Mouse (Mus musculus): ENCODE measurements at regions not wholly inside any gene's neighbourhood (a gene's known extent, or its start where the extent isn't known, plus 50 kb on each side); places are given as distances from the start of the nearest gene placed in this dataset.

DNA sequence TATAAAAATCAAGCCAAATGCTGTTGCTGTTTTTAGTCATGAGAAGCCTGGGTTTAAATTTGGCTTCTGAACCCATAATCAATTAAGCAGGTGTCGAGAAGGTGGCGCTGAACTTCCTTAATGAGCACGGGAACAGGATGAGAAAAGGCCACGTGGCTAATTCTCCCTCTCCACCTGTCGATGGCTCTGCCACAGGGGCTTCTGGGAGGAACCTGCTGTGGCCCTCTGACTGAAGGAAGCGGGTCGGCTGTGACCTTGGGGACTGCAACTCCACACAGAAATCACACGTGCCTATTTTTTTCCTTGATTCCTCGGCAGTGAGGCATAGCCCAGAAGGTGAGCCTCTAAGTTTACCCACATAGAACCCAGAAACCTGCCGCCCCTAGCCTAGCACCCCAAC lies 244.8 kb upstream of the Sulf2 start:
- DNase-seq, result no peak

DNA sequence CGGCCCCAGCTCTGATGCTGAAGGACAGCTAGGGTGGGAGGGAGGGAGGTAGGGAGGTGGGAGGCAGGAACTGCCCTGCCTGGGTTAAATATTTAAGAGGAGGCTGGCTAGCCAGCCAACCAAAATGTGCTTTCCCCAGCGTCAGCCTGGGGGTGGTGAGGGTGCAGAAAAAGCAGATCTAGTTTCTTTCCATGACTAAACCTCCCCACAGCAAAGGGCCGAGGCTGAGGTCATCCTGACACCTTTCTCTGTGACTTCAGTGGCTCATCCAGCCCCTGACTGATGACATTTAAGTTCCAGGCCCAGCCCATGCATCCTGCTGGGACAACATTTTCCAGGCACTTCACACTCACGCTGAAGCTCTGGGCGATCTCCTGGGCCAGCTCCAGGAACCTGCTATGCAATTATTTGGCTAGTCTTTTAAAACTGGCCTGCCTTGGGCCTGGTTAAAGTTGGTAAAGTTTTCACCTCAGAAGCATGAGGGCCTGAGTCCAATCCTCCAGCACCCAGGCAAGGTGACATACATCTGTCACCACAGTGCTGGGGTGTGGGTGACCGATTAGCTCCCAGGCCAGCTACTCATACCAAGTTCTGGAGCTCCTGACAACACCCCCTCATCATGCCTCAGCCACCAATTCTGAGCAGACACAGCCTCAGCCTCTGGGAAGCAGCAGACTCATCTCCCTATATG lies 243.8 kb upstream of the Sulf2 start:
- no peak for DNase-seq

DNA sequence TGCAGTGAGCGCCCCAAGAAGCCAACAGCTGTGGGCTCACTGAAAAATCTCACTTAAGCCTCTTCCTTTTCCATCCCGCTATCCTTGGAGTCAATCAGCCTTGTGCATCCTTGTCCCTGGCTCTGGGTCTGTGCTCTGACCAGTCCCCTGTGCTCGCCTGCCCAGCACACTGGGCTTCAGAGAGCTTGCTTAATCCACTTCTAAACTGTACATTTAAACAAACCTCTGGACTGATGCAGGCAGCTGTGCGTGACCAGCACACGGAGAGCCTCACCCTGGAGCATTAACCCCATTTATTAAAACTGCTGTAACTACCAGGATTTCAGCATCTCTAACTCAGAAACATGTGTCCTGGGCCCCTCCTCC lies 243.3 kb upstream of the Sulf2 start:
- DNase-seq, result no peak

DNA sequence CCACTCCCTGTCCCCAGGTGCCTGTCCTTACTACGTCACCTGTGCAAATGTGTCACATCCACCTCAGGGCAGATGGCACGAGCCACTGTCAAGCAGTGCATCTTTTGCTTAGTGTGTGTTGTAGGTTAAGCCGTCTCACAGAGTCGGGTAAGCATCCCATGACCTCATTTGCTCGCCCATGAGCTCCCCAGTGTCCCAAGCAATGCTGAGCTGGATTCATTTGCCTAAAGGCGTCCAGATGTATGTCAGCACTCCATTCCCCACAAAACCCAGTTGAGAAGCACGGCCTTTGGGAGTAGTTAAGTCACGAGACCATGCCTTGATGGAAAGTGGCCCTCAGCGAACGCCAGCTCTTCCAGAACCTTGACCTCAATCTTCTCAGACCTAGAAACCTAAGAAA lies 242.7 kb upstream of the Sulf2 start:
- DNase-seq, result no peak

DNA sequence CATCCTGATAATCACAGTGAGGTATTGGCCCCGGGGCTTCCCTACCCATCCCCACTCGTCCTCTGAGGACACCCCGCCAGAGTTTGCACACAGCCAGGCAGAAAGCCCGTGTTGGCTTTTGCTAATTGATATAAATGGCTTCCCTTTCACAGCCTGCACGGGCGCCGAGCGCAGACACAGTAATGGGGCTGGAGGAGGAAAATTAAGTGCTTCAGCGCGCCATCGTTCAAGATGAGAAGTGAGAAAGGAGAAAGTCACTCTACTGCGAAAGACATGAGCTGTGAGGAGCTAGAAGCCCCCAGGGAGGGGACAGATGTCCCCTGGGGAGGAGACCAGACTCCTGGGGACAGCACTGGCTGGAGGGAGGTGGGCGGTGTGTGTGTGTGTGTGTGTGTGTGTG lies 239.2 kb upstream of the Sulf2 start:
- DNase-seq, result no peak

DNA sequence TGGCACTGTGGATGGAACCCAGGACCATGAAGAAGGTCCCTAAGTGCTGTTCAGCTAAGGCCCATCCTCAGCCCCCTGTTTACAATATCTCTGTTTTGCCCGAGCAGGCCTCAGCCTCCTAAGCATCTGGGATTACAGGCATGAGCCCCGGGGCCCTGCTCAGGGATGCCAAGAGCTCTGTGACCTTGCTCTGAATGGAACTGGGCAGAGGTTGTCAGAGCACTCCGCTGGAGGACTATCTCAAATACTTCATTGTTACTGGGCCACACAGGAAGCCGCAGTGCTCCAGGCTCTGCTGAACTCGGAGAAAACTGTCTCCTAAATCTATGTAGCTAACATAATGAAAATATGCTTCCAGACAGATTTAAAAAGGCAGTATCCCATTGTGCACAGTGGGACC lies 235.7 kb upstream of the Sulf2 start:
- no peak for DNase-seq

DNA sequence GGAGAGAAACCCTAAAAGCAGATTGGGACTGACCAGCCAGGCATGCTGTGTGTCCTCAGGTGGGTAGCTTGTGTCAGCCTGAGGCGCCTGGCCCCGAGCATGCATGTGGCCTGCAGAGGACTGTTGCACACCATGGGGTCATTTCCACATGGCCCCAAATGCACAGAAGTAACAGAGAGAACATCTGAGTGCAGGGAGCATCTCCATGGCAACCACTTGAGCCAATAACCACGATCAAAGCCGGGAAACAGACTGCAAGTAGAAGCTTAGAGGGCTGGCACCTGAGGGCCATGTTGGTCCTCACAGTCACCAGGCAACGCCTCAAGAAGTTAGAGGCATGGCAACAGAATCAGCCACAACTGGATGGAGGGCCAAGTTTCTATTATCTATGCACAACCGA lies 232.6 kb upstream of the Sulf2 start:
- no peak for DNase-seq

DNA sequence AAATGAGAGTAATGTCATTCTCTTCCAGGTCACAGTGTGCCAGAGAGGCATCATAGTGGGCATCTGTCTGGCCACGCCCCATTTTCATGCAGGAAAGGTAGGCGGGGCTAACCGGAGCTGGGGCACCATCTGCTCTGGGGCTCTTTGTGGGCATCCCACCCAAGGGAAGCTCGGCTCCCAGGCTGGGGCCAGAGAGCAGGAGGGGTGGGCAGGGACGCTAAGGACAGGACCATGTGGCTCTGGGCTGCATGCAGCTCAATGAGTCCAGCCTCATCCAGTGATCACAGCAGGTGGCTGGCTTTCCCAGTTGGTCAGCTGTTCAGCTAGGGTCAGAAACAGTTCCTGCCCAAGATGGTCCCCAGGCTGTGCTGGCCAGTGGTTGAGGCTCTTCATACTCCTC lies 231.4 kb upstream of the Sulf2 start:
- no peak for DNase-seq

DNA sequence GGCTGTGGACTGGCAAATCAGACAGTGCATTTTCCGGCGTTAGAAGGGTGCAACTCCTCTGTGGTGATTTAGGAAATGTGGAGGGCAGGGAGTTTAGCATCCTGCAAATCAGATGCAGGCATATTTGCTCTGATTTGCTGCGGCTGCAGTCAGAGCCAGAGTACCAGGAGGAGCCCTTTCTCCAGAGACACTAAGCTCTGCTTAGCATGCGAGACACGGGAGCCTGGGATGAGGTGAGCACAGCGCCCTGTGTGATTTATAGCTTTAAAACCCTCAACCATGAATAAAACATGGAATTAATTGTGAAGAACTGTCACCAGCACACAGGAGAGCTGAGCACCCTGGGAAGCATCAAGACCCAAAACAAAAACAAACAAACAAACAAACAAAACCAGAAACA lies 229.1 kb upstream of the Sulf2 start:
- no peak for DNase-seq

DNA sequence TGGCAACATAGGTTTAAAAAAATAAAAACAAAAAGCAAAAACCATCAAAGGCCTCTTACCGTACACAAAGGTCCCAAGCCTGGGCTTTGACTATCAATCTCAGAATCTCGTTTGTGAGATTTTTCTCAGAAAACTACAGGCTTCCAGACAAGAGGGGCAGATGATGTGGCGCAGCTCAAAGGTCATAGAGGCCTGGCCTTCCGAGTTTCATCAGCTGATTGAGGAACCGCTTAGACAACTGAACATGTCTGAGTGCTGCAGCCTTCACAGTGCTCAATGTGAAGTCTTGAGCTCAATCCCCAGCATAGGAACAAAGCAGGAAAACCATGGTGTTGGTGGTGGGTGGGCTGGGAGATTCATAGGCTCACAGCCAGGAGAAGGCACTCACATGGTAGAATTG lies 227.9 kb upstream of the Sulf2 start:
- DNase-seq, result no peak

DNA sequence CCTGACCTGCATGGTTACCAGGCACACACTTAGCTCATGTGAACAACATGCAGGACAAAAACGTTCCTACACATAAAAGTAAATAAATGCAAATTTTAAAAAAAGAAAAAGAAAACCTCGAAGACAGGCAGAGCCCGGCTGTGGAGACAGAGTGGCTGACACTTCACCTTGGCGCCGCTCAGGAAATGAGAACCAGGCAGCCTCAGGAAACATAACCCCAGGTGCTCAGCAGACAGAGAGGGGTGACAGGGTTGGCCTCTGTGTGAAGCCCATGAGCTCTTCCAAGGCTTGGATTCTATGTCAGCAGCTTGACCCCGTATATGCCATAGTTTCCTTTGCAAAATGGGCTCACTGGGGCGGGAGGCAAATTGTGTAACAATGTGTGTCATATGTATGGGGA lies 226.7 kb upstream of the Sulf2 start:
- DNase-seq, result no peak

DNA sequence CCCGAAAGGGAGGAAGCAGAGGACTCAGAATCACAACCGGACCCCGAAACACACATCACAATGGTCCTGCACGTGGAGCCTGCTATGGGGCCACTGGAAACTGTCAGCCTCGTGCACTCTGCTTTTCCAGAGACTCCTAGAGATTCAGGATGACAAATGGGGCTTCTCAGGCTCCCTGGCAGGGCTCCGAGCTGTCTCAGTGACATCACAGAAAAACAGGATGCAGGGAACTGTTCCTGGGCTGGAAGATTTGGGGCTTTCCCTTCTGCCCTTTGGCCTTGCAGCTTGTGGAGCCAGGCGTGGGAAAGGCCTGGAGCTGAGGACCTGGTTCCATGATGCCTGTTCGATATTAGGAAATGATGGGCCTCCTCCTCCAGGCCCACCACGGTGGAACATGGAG lies 225.4 kb upstream of the Sulf2 start:
- no peak for DNase-seq

DNA sequence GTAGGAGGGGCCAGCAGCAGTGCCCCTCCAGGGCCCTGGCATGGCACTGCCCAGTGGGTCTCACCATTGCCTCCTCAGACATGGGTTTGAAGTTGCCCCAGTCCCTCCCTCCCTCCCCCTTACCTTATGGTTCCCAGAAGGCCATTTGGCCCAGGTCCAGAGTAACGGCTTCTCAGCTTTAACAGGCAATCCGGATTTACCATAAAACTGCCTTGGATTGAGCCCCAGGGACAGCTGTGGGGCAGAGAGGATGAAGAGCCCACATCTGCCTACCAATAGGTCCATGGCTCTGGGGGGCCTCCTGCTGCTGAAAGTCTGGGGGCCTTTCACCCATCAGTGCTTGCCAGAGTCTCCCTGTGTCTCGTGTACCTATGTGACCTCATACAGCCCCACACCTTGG lies 222.9 kb upstream of the Sulf2 start:
- no peak for DNase-seq

DNA sequence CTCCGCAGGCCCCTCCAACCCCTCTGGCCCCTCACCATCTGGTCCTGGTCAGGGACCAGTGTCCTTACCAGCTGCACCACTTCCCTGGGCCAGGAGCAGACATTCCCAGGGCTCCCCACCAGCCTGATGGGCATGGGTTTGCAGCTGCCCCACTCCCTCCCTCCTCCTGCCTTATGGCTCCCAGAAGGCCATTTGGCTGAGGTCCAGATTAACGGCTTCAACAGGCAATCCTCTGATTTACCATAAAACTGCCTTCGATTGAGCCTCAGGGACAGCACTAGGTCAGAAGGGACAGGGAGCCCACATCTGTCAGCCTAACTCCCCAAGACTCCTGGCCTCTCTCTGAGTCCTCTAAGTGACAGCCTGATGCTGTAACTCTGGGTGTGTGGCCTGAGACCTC lies 221.9 kb upstream of the Sulf2 start:
- DNase-seq, result no peak

DNA sequence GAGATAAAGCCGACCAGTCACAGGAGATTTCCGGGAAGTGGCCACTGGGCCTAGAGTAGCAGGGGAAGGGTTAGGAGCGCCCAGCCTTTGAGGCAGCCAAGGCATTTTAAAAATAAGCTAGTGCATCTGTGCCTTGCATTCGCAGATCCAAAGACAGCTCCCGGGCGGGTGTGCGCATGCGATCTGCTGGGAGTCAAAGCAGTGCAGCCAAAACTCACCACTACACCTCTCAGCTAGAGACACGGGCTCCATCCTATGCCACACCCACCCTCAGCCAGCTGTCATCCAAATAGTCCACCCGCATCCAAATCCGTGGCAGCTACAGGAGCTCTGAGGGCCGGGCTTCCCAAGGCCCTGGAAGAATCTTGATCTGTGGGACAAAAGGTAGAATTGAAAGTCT lies 220.2 kb upstream of the Sulf2 start:
- DNase-seq, result no peak

DNA sequence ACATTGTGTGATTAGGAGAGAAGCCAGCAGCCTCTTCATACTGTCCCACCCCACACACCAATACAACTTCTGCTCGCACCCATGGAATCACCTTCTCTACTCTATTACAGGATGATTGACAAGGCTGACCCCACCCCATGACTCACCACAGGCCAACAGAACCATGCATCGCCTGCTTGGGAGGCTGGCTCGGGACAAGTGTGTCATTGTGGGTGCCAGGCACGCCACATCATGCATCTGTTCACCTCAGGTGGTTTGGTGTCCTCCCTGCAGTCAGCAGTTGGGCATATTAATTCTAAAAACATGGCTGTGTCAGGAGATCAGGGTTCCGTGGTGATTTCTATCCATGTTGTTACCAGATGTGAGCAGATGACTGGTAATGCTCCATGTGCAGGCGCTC lies 215.3 kb upstream of the Sulf2 start:
- no peak for DNase-seq

DNA sequence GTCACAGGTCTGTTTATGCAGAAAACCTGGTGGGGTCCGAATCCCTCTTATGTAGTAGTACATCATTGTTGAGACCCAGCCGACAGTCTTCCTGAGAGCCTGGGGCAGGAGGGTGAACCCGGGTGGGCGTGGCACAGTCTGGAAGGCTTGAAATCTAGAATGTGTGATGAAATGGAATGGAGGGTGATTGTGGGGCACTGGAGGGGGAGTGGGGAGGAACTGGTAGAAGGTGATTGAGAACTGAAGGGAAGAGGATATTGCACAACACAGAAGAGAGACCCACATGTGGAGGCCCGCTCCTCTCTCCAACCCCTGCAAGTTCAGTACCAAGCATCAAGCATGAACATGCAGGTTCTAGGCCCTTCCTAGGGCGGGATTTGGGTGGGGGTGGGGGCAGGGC lies 206.2 kb upstream of the Sulf2 start:
- DNase-seq, result no peak

DNA sequence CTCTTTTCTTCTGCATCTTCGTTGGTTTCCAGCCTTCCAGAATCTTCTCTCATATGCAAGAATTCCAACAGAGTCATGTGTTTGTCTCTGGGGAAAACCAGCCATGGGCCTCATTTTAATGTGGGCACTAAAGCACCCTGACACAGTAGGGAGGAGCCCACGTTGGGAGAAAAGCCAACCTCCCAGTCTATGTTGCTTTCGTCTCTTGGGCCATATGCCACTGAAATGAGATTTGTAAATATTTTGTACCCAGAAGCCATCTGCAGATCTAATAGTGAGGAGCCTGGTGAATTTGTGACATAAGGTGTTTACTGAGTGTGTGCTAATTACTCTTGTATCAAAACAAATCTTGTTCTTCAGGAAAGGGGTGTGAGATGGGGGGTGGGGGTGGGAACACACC lies 205.3 kb upstream of the Sulf2 start:
- no peak for DNase-seq

DNA sequence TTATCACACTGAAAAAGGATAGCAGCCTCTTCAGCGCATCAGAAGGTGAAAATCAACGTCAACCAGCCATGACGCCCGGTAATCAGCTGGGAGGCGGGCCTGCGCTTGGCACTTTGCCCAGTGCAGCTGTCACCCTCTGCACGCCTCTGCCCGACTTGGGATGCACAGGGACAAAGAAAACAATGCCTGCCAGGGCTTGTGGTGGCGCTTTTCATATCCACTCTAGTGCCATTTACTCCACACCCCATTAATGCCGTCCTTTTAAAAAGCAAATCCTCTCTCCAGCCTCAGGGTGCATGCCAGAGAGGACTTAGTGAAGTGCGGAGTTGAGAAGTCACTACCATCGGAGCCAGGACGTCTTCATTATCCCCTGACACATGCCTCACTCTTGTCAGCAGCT lies 204.5 kb upstream of the Sulf2 start:
- no peak for DNase-seq

DNA sequence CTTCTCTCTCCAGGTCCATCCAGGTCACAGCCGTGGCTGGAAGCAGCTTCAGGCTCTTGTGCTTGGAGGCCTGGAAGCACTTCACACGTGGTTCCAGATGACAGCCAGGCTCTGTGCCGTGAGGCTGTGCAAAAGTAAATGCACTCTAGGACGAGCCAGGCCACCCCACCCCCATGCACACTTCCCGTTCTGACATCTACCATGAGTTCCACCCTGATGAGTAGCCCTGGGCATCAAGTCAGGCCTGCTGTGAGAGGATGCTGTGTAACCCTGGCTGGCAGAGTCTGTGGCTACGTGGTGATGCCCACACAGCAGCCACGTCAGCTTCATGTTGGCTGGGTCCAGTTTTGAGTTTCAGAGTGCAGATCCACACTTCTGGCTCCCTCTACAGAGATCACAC lies 202.4 kb upstream of the Sulf2 start:
- DNase-seq, result no peak

DNA sequence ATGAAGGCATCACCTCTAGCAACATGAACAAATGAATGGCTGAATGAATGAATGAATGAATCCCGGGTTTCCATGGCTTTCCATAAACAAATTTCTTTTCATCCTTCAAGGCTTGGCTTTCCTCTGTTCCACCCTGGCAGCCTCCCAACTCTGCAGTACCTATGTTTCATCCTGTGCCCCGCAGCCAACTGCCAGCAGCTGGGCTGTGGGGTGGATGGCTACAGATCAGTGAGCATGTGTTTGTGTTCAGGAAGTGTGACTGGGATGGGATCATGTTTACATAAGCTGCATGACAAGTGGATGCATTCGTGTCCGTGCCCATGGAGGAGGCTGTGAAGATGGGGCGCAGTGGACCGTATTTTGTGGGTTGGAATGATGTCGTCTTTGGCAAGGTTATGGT lies 200.5 kb upstream of the Sulf2 start:
- no peak for DNase-seq

DNA sequence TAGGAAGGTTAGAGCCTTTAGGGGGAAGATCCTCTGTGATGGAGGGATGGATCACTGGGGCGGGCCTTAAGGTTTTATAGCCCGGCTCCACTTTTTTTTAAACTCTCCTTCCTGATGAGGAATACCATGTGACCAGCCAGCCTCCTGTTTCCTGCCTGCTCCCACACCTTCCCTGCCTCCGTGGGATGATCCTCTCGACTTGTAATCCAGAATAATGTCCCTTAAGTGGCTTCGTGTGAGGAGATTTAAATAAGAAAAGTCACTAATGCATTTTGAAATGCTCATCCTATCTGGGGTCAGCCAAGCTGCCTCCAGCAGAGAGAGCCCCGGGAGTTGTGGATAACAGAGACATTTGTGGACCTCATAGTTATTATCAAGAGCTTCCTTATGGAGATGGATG lies 200.0 kb upstream of the Sulf2 start:
- DNase-seq, result no peak

DNA sequence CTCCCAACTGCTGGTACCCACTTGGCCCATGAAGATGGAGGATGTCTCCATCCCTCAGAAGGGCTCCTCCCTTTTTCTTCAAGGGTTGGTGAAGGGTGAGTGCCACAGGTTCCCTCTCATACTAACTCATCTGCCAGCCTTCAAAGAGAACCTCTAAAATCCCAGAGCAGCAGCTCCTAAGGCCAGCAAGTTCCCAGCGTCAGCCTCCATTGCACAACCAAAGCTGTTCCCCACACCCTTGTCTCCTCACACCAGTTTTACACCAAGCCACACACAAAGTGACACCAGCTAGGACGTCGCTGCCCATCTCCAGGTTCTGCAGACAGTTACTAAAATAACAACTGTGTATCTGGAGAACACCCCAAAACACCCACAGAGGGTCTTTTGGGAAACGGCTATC lies 198.9 kb upstream of the Sulf2 start:
- DNase-seq, result no peak

DNA sequence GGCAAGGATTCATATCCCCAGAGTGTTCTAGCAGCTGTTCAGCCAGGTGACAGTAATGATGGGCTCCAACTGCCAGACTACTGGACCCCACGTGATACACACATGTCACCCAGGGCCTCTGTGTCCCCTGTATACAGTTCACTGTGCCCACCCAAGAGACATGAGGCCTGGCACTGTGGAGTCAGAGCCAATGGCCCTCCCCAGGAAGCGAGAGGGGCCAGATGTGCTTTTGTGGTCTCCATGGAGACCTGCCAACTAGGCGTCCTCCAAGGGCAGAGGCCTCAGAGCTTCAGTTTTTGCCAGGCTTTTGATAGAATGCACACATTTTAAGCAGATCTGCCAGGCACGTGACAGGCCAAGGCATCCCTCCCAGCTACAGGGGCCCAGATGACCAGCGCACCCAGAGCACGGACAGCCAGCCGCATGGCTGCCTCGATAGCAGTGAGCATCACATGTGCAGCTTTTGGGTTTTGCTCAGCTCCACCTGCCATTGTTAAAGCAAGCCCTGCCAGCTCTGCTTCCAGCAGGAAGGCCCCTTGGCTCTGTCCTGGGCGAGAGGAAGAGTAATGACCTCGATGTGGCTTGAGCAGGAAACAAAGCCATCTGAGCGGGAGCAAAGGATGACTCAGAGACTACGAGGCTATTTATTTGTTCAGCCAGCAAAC lies 198.1 kb upstream of the Sulf2 start:
- no peak for DNase-seq

DNA sequence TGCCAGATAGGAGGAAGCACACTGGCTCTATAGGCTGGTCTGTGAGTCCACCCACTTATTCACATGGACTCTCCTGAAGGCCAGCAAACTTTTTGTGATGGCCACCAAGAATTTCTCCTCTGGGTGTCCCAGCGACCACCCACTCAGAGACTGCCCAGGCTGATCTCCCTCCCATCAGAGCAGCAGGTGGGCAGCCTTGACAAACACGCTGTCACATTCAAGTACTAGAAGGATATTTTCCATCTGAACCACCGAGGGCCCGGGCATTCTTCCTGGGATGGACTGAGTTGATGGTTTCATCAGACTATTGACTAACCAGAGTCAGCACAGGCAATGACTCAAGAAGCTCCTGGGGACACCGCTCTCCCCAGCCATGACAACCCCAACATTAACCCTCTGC lies 196.5 kb upstream of the Sulf2 start:
- DNase-seq, result no peak

Measured in cerebellum, adult 11-12 months (tissue).